Mouse (Mus musculus) monocyte, adult 2 months (primary cell): ENCODE data around the gene Vmn2r8.
"Not testable (repeated sequence)": the region's sequence is repeated elsewhere in the genome, so short reads cannot be mapped to it uniquely, and the experiment has no call there.

Experiments
- DNase-seq, 2 experiments: peaks; one replicate each; pipeline ENCODE4 v3.0.0; 2022; ENCODE audit warnings: low spot score in 2 of 2, low read depth in 1 of 2

The Vmn2r8 gene

GRCm38 (mm10) chr5:108808750-108809149, at the start of gene Vmn2r8:
Vmn2r8 (minus strand) TSS chr5:108808850.
- not testable (repeated sequence) for DNase-seq

GRCm38 (mm10) chr5:108852501-108852900, 43.9 kb upstream of the Vmn2r8 start, which contains the start of gene Vmn2r9:
Vmn2r9 (minus strand) TSS chr5:108852601.
- DNase-seq, result not testable (repeated sequence)

GRCm38 (mm10) chr5:108849466-108849865, 40.8 kb upstream of the Vmn2r8 start:
- DNase-seq, result no peak

GRCm38 (mm10) chr5:108836156-108836555, 27.5 kb upstream of the Vmn2r8 start:
- no peak for DNase-seq

- no peak for DNase-seq
Observed at GRCm38 (mm10) chr5:108823276-108823675, 14.6 kb upstream of the Vmn2r8 start.

- DNase-seq, result no peak
Observed at GRCm38 (mm10) chr5:108803646-108804045, 5.0 kb downstream of the Vmn2r8 start.

- not testable (repeated sequence) for DNase-seq
Observed at GRCm38 (mm10) chr5:108795263-108795662, 13.4 kb downstream of the Vmn2r8 start, which contains the start of gene Tmed11. Tmed11 (minus strand) TSS chr5:108795363.

GRCm38 (mm10) chr5:108790385-108790784, 18.3 kb downstream of the Vmn2r8 start:
- not testable (repeated sequence) for DNase-seq

GRCm38 (mm10) chr5:108774630-108775306, 33.9 kb downstream of the Vmn2r8 start, which contains the start of gene Rnf212:
Rnf212 (minus strand) TSS chr5:108774982.
- DNase-seq, result no peak

- no peak for DNase-seq
Observed at GRCm38 (mm10) chr5:108760002-108760401, 48.6 kb downstream of the Vmn2r8 start.

GRCm38 (mm10) chr5:108758396-108758795, 50.3 kb downstream of the Vmn2r8 start:
- DNase-seq, result no peak

- DNase-seq, result not testable (repeated sequence)
Observed at GRCm38 (mm10) chr5:108751258-108751657, 57.4 kb downstream of the Vmn2r8 start.

- no peak for DNase-seq
Observed at GRCm38 (mm10) chr5:108750328-108751210, 58.1 kb downstream of the Vmn2r8 start.

GRCm38 (mm10) chr5:108744629-108745028, 64.0 kb downstream of the Vmn2r8 start:
- no peak for DNase-seq

- DNase-seq, result no peak
Observed at GRCm38 (mm10) chr5:108743856-108744255, 64.8 kb downstream of the Vmn2r8 start.

- no peak for DNase-seq
Observed at GRCm38 (mm10) chr5:108742596-108742995, 66.1 kb downstream of the Vmn2r8 start.

GRCm38 (mm10) chr5:108741844-108742243, 66.8 kb downstream of the Vmn2r8 start:
- no peak for DNase-seq
